Mouse (Mus musculus): ENCODE measurements around the gene Arid1a. TPM values are rescaled to one million over a fixed set of nuclear protein-coding genes. Genes with fewer than 3 reads are reported as not detected.
A peak's percentile ranks its signal among the peaks of the same experiment; 100 is the strongest.

Gene Arid1a
- polyA plus RNA-seq, 1 experiment from 2014 or later, result 24.2 TPM

DNA sequence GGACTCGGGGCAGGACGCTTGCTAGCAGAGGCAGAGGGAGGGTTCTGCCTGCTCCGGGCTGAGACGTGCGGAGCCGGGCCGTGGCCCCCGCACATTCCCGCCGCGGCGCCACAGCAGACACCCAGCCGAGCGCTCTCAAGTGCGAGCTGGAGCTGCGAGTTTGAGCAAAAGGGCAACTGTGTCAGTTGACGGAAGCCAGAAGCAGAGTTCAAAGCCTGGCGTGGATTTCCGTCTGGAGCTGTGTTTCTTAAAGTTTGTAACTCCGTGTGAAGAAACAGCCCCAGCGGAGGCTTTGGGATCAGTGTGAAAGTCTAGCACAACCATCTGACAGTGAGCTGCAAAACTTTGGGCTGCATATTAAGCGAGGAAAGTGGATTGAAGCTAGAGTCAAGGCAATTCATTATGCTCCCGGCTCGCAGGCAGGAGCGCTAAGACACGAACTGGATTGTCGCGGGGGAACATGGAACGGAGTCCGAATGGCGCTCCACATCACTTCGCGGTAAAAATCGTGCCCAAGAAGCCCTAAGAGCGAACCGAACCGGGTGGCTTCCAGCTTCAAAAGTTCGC lies 783 bp upstream of the Arid1a start:
- Histone ChIP-seq H3K36me3 (ENCODE audit: control insufficient read depth, insufficient read depth, low read length) (no peaks in the 10 kb centered on the region), H3K4me3 (ENCODE audit: low read length) (peak overlapping the region; percentile 61), H3K9me3 (ENCODE audit: control insufficient read depth, low read length) (no peaks in the 10 kb centered on the region), H3K27ac (ENCODE audit: low read depth, low read length) (peak overlapping the region; percentile 99), H3K4me2 (ENCODE audit: low read length) (peak overlapping the region; percentile 99), H3K4me1 (ENCODE audit: control insufficient read depth, insufficient read depth, low read depth, low read length) (peaks cover 18% of the 10 kb centered on the region), H3K27me3 (replicated peaks; ENCODE audit: control insufficient read depth, insufficient read depth, low read length) (no peaks in the 10 kb centered on the region), H3K9ac (ENCODE audit: low read depth, low read length) (peak overlapping the region; percentile 69)
- WGBS, result under 1% methylated on average over 38 of the region's 38 CpGs
- ATAC-seq, result peak; percentile 51

DNA sequence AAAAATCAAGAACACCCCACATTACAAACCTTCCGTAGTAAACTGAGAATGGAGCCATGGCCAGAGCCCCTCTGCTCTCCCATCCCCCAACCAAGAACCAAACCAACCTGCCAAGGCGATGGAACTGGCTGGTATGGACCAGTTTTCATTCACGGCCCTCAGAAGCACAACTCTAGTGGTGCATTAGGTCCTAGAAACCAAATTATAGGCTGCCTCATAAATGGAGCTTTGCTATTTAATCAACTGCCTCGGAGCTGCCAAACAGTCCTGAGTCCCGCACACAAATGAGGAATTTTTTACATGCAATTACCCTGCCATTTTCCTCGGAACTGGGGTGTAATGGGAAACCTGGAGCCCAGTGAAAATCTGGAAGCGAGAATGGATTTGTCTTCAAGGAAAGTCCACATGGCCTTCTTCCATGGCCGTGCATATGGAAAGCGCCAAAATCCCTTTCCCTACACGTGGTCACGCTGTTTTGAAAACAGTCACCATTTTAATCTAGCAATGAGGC lies 653 bp downstream of the Arid1a start:
- 3% methylated on average over 11 of the region's 11 CpGs for WGBS

DNA sequence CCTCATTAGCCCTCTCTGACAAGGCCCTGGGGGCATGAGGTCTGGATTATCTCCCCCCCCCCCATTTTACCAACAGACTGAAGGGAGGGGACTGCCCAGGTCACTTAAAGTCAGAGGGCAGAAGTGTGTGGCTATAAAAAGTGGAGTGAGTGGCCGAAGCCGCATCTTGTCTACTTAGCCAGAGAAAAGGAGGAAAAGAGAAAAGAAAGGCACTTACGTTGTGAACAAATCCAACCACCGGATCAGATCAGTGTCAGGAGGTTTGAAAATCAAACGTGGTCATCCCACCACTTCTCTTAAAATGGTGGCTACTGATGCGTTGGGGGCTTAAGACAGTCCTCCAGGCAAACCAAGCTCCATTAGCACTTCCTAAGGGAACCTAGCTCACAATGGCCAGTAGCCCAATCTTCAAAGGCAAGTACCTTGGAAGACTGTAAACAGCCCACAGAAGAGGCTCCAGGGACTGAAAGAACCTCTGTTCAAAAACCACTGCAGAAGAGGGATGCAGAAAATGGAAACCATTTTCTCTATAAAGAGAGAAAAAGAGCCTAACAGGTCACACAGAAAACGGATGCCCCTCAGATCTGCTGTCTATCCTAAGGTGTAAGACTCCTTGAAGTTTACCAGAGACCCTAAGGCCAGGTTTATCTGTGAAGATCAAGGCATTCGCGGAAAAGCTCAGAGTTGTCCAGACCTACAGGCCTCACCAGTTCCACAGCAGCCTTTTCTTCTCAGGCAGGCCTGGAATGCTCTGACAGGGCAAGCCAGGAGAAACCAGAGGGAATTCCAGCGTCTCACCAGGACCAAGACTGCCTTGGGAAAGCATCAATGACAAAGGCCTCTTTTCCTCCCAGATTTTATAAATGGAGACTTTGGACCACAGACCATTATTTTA lies 1.5 kb downstream of the Arid1a start:
- no peaks in the 10 kb centered on the region for H3K27me3 ChIP-seq (replicated peaks; ENCODE audit: control insufficient read depth, insufficient read depth, low read length)
- H3K27ac ChIP-seq (ENCODE audit: low read depth, low read length), result peak overlapping the region; percentile 100
- H3K4me3 ChIP-seq (ENCODE audit: low read length), result peak overlapping the region; percentile 90
- H3K36me3 ChIP-seq (ENCODE audit: control insufficient read depth, insufficient read depth, low read length), result no peaks in the 10 kb centered on the region
- peak overlapping the region; percentile 99 for H3K4me2 ChIP-seq (ENCODE audit: low read length)
- no peak for ATAC-seq
- H3K9me3 ChIP-seq (ENCODE audit: control insufficient read depth, low read length), result no peaks in the 10 kb centered on the region
- peaks cover 26% of the 10 kb centered on the region for H3K4me1 ChIP-seq (ENCODE audit: control insufficient read depth, insufficient read depth, low read depth, low read length)
- peak overlapping the region; percentile 77 for H3K9ac ChIP-seq (ENCODE audit: low read depth, low read length)
- 9% methylated on average over 10 of the region's 10 CpGs for WGBS

More for the DNA sequence above, 653 bp downstream of the Arid1a start:
- Histone ChIP-seq H3K4me2 (ENCODE audit: low read length) (peak overlapping the region; percentile 99), H3K4me1 (ENCODE audit: control insufficient read depth, insufficient read depth, low read depth, low read length) (peaks cover 18% of the 10 kb centered on the region), H3K27me3 (replicated peaks; ENCODE audit: control insufficient read depth, insufficient read depth, low read length) (no peaks in the 10 kb centered on the region), H3K4me3 (ENCODE audit: low read length) (peak overlapping the region; percentile 61), H3K9me3 (ENCODE audit: control insufficient read depth, low read length) (no peaks in the 10 kb centered on the region), H3K27ac (ENCODE audit: low read depth, low read length) (peak overlapping the region; percentile 99), H3K36me3 (ENCODE audit: control insufficient read depth, insufficient read depth, low read length) (no peaks in the 10 kb centered on the region), H3K9ac (ENCODE audit: low read depth, low read length) (peak overlapping the region; percentile 9; the same call in 1 of the 2 replicates)
- no peak for ATAC-seq

DNA sequence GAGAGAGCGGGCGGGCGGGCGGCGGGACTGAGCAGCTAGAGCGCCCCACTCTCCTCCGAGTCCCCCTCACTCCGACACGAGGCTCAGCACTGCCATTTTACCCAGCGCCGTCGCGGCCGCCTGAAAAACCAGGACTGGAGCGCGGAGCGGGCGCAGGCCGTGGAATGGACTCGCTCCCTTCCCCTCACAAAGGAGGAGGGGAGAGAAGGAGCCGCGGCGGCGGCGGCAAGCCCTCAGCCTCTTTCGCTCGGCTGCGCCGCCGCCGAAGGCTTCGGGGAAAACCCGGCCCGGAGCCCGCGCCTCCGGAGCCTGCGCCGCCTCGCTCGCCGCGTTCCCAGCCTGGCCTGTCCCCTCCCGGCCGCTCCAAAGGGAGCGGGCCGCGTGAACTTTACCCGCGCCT lies 2.3 kb downstream of the Arid1a start:
- Histone ChIP-seq H3K4me1 (ENCODE audit: control insufficient read depth, insufficient read depth, low read depth, low read length) (peaks cover 35% of the 10 kb centered on the region), H3K9ac (ENCODE audit: low read depth, low read length) (peak overlapping the region; percentile 99), H3K4me2 (ENCODE audit: low read length) (peak overlapping the region; percentile 99), H3K36me3 (ENCODE audit: control insufficient read depth, insufficient read depth, low read length) (no peaks in the 10 kb centered on the region), H3K9me3 (ENCODE audit: control insufficient read depth, low read length) (no peaks in the 10 kb centered on the region), H3K27me3 (replicated peaks; ENCODE audit: control insufficient read depth, insufficient read depth, low read length) (no peaks in the 10 kb centered on the region), H3K4me3 (ENCODE audit: low read length) (peak overlapping the region; percentile 90), H3K27ac (ENCODE audit: low read depth, low read length) (peak overlapping the region; percentile 100)
- peak; percentile 88 for ATAC-seq
- under 1% methylated on average over 47 of the region's 50 CpGs for WGBS

- Histone ChIP-seq H3K36me3 (ENCODE audit: control insufficient read depth, insufficient read depth, low read length) (no peaks in the 10 kb centered on the region), H3K9me3 (ENCODE audit: control insufficient read depth, low read length) (no peaks in the 10 kb centered on the region), H3K4me1 (ENCODE audit: control insufficient read depth, insufficient read depth, low read depth, low read length) (peaks cover 39% of the 10 kb centered on the region), H3K27me3 (replicated peaks; ENCODE audit: control insufficient read depth, insufficient read depth, low read length) (no peaks in the 10 kb centered on the region), H3K4me3 (ENCODE audit: low read length) (peak overlapping the region; percentile 90), H3K9ac (ENCODE audit: low read depth, low read length) (peak overlapping the region; percentile 99), H3K27ac (ENCODE audit: low read depth, low read length) (peak overlapping the region; percentile 100), H3K4me2 (ENCODE audit: low read length) (peak overlapping the region; percentile 99)
- 1% methylated on average over 43 of the region's 99 CpGs for WGBS
- ATAC-seq, result peak; percentile 32
Observed at GRCm38 (mm10) chr4:133753375-133754190, 3.0 kb downstream of the Arid1a start.

DNA sequence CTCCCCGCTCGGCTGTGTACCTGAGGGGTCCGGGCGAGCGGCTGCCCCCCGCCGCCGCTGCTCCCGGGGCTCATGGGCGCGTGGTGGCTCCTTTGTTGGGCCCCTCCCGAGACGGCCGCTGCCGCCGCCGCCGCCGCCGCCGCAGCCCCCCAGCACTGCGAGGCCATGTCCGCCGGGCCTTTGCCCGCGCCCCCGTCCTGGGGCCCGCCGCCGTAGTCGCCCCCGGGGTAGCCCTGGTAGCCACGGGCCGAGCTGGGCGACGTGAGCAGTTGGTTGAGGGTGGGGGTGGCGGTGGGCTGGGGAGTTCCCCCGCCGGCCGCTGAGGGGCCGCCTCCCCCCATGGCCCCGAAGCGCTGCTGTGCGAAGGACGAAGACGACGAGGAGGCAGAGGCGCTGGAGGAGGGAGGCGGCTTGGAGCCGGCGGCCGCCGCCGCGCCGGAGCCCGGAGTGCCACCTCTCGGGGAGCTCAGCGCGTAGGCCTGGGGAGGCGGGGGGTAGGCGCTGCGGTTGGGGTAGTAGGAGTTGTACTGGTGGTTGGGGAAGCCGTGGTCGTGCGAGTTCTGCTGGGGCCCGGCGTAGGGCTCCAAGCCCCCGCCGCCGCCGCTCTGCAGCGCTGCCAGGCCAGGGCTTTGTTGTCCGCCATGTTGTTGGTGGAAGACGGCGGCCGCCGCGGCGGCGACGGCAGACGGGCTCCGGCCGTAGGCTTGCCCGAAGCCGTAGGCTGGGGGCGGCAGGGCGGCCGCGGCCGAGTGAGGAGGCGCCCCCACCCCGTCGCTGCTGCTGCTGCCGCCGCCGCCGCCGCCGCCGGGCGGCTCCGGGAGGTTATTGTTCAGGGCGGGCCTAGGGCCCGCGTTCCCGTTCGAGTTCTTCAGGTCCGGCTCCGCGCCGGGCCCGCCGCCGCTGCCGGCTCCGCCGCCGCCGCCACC lies 3.9 kb downstream of the Arid1a start:
- H3K9me3 ChIP-seq (ENCODE audit: control insufficient read depth, low read length), result no peaks in the 10 kb centered on the region
- peak overlapping the region; percentile 90 for H3K4me3 ChIP-seq (ENCODE audit: low read length)
- under 1% methylated on average over 72 of the region's 121 CpGs for WGBS
- no peak for ATAC-seq
- no peaks in the 10 kb centered on the region for H3K27me3 ChIP-seq (replicated peaks; ENCODE audit: control insufficient read depth, insufficient read depth, low read length)
- H3K27ac ChIP-seq (ENCODE audit: low read depth, low read length), result peak overlapping the region; percentile 100
- H3K36me3 ChIP-seq (ENCODE audit: control insufficient read depth, insufficient read depth, low read length), result no peaks in the 10 kb centered on the region
- H3K4me1 ChIP-seq (ENCODE audit: control insufficient read depth, insufficient read depth, low read depth, low read length), result peaks cover 47% of the 10 kb centered on the region
- peak overlapping the region; percentile 86 for H3K4me2 ChIP-seq (ENCODE audit: low read length)
- peak overlapping the region; percentile 99 for H3K9ac ChIP-seq (ENCODE audit: low read depth, low read length)

DNA sequence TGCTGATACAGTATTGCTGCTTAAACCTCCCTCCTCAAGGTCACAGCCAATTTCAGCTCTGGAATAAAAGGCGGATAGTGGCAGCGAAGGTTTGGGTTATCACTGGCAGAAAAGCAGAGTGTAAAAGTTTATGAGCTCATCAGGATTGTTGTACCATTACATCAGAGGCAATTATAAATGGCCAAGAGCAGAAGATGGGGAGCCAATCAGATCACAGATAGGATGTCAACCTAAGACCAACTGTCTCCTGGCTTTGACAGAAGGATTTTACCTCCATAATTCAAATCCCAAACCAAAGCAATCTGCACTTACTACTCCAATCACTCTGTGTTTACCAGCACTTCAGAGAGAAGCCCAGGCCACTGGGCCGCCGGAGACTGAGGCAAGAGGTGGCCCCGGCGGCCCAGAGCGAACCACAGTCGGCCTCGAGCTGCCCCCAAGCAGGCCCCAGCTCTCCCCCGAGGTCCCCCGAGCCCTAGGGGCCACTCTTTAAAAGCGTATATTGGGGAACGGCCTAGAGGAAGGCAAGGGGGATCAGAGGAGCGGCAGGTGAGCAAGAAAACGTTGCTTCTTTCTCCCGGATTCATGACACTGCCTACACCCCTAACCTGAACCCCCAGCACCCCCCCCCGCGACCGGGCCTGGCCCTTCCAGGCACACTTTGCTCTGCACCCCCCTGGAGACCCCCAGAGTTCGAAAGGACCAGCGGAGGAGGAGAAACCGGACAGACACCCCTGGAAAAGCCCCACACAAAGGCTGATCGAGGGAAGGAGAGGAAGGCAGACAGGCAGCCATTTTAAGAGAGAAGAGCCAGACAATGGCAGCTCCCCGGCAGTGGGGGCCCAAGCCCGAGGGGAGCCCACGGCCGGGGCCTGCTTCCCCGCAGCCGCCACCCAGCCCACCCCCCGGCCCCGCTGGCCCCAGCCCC lies 4.8 kb downstream of the Arid1a start:
- Histone ChIP-seq H3K36me3 (ENCODE audit: control insufficient read depth, insufficient read depth, low read length) (no peaks in the 10 kb centered on the region), H3K4me3 (ENCODE audit: low read length) (peak overlapping the region; percentile 90), H3K27ac (ENCODE audit: low read depth, low read length) (peak overlapping the region; percentile 100), H3K9me3 (ENCODE audit: control insufficient read depth, low read length) (no peaks in the 10 kb centered on the region), H3K9ac (ENCODE audit: low read depth, low read length) (peak overlapping the region; percentile 99), H3K4me1 (ENCODE audit: control insufficient read depth, insufficient read depth, low read depth, low read length) (peaks cover 49% of the 10 kb centered on the region), H3K27me3 (replicated peaks; ENCODE audit: control insufficient read depth, insufficient read depth, low read length) (no peaks in the 10 kb centered on the region), H3K4me2 (ENCODE audit: low read length) (peak overlapping the region; percentile 86)
- ATAC-seq, result no peak
- under 1% methylated on average over 19 of the region's 31 CpGs for WGBS
